Mouse (Mus musculus): ENCODE measurements around the gene Gli2.

The Gli2 gene

GRCm38 (mm10) chr1:119053402-119053841, at the start of gene Gli2:
Gene Gli2 (minus strand): TSS chr1:119053619.
- DNase-seq = peak; percentile 60

- DNase-seq = no peak
Measured at GRCm38 (mm10) chr1:119097921-119098521, 44.6 kb upstream of the Gli2 start.

- DNase-seq = peak; percentile 24 to 30
Measured at GRCm38 (mm10) chr1:119093739-119094138, 40.3 kb upstream of the Gli2 start.

GRCm38 (mm10) chr1:119089887-119090620, 36.6 kb upstream of the Gli2 start:
- no peak for DNase-seq

GRCm38 (mm10) chr1:119087539-119087938, 34.1 kb upstream of the Gli2 start:
- DNase-seq = peak; percentile 44 to 48

- no peak for DNase-seq
Measured at GRCm38 (mm10) chr1:119085771-119086170, 32.4 kb upstream of the Gli2 start.

- no peak for DNase-seq
Measured at GRCm38 (mm10) chr1:119083468-119083921, 30.1 kb upstream of the Gli2 start.

GRCm38 (mm10) chr1:119082231-119082991, 29.0 kb upstream of the Gli2 start:
- DNase-seq = peak; percentile 18 to 22

- no peak for DNase-seq
Measured at GRCm38 (mm10) chr1:119077933-119078332, 24.5 kb upstream of the Gli2 start.

- DNase-seq = no peak
Measured at GRCm38 (mm10) chr1:119076333-119076732, 22.9 kb upstream of the Gli2 start.

- no peak for DNase-seq
Measured at GRCm38 (mm10) chr1:119075916-119076315, 22.5 kb upstream of the Gli2 start.

GRCm38 (mm10) chr1:119075500-119075899, 22.1 kb upstream of the Gli2 start:
- no peak for DNase-seq

- no peak for DNase-seq
Measured at GRCm38 (mm10) chr1:119074910-119075309, 21.5 kb upstream of the Gli2 start.

GRCm38 (mm10) chr1:119073876-119074275, 20.5 kb upstream of the Gli2 start:
- DNase-seq = no peak

- DNase-seq = no peak
Measured at GRCm38 (mm10) chr1:119064892-119065671, 11.7 kb upstream of the Gli2 start.

GRCm38 (mm10) chr1:119056491-119056890, 3.1 kb upstream of the Gli2 start:
- no peak for DNase-seq

- no peak for DNase-seq
Measured at GRCm38 (mm10) chr1:119055801-119056200, 2.4 kb upstream of the Gli2 start.

GRCm38 (mm10) chr1:119054468-119054867, 1.0 kb upstream of the Gli2 start:
- DNase-seq = no peak

- DNase-seq = no peak
Measured at GRCm38 (mm10) chr1:119053872-119054354, 494 bp upstream of the Gli2 start.

- DNase-seq = no peak
Measured at GRCm38 (mm10) chr1:119052631-119053177, 715 bp downstream of the Gli2 start.

- no peak for DNase-seq
Measured at GRCm38 (mm10) chr1:119051938-119052551, 1.4 kb downstream of the Gli2 start.

Measured in thymus, postnatal 36 days (tissue).